Mouse (Mus musculus) fat pad, adult 2 months (tissue): ENCODE results near the gene Atp4a.

Experiments used
- DNase-seq: peaks from one replicate; pipeline ENCODE4 v3.0.0-alpha.2; 2011; ENCODE audit warnings: low read depth, low spot score; ENCODE audit errors: extremely low read depth

The Atp4a gene

DNA sequence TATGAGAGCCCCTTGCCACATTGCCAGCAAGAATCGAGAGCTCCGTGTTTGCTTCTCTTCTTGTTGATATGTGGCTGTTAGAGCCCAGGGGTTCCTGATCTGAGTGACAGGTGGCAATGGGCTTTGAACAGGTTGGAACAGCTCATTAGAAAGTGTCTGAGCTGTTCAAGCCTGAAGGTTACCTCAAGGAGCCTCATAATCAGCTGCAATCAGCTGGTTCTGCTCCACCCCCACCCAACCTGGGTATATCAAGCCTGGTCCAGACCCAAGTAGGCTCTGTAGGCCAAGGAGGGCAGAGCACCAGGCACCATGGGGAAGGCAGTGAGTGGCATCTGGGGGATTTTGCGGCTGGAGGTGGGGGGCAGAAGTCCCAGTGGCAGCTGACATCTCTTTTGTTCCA lies at the start of gene Atp4a:
Gene Atp4a, plus strand, starts transcription at position 268 of the 400 bp plus-strand sequence.
- no peak for DNase-seq

DNA sequence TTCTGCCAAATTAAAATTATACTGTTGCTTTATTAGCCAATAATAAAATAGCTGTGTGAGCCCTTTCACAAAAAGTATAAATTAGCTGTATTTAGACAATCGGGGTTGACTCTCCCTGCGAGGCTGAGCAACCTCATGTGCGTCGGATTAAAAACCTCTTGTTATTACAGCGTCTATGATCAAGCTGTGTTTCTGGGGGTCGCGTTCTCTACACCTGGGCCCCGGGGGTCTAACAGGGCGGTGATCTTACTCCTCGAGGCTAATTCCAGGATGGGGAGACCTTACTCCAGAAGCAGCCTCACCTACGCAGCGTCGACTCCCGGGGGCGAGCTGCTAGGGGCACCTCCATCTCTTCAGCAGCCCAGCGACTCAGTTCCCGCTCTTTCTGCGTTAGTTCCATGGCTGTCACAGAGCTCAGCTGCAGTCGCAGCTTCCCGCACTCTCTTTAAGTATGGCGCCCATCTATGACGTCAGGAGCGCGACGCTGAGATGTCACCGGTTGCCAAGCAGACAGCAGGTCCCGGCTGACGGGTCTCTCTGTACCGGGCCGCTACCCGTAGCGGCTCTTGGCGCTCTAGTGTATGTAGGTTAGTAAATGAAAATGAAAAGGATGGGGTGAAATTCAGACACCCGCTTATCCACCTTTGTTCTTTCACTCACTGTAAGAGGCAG lies 47.3 kb upstream of the Atp4a start, which contains the start of gene Haus5:
Gene Haus5, minus strand, starts transcription at position 466 of the 672 bp plus-strand sequence.
- DNase-seq: no peak

DNA sequence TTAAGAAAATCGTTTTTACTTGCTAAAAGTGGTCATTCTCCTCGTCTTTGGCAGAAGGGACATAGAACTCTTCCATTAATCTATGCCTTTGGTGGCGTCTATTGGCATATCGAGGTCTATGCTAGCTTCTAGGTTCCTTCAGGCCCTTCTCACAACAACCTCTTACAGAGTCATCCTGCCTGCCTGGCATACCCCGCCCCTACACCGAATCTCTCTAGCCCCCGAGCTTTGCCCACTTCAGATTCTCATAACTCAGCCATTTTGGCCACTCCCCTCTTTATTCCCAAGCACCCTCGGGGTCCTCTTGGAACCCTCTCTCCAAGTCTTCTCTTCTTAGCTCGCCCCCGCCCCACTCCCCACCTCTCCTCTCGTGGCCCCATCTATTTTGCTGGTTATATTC lies 46.7 kb upstream of the Atp4a start:
- no peak for DNase-seq

DNA sequence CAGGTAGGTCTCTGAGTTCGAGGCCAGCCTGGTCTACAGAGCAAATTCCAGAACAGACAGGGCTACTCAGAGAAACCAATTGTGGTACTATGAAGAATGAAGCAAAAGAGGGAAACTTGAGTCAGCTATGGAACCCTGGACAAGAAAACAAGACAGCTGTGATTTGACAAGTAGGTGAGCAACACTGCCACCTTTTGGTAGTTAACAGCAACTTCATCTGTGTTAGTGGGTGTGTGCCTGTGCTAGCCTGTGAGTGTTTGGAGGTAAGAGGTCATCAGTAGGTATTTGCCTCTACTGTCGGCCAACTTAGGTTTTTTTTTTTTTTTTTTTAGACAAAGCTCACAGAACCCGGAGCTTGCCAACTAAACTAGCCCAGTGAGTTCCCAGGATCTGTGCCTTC lies 42.8 kb upstream of the Atp4a start:
- DNase-seq: no peak

DNA sequence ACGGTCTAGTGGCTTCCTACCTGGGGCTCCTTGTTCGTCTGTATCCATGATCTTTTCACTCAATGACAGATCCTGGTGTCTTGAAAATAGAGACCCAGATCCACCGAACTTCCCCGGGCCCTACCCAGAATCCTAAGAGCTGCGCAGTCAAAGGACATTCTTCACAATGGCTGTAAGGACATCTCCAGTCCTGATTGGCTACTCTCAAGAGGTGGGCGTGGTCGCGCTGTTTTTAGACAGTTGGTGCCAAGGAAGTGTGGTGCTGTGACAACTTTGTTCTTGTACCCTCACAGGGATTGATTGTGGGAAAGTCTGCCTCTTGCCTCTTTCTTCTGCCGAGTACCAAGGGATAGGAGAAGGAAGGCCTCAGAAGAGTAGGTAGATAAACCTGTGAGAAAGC lies 40.5 kb upstream of the Atp4a start, which contains the start of gene Pmis2:
Gene Pmis2, minus strand, starts transcription at position 126 of the 400 bp plus-strand sequence.
- no peak for DNase-seq

DNA sequence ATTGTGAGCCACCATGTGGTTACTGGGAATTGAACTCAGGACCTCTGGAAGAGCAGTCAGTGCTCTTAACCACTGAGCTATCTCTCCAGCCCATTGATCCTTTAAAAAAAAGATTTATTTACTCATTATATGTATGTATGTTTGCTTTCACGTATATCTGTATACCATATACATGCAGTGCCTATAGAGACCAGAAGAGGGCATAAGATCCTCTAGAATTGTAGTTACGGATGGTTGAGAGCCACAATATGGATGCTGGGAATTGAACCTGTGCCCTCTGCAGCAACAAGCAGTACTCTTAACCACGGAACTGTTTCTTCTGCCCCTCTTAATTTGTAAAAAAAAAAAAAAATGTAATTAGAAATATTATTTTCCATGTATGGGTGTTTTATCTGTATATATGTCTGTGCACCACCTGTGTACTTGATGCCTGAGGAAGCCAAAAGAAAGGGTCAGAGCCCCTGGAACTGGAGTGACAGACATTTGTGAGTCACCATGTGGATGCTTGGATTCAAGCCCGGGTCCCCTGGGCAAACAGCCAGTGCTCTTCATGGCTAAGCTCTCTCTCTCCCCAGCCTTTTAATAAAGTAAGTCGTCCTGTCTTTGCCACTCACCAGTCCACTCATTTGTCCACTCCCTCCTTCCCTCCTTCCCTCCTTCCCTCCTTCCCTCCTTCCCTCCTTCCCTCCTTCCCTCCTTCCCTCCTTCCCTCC lies 33.6 kb upstream of the Atp4a start:
- no peak for DNase-seq

DNA sequence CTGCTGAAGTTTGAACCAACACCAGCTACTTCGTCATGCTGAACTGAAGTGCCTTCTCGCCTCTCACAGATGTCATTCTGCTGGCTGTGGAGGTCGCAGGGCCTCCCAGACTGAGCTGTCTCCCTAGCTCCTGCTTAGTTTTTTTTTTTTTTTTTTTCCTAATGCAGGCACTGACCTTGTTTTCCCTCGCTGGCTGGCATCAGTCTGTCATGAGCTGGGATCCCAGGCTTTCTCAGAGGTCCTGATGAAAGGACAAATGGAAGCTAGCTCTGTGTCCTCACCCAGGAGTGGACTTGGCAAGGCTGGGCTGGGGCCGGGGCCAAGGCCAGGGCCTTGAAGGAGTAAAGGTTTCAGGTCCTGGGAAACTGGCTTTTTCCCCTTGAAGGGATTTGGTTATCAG lies 30.1 kb upstream of the Atp4a start:
- no peak for DNase-seq

DNA sequence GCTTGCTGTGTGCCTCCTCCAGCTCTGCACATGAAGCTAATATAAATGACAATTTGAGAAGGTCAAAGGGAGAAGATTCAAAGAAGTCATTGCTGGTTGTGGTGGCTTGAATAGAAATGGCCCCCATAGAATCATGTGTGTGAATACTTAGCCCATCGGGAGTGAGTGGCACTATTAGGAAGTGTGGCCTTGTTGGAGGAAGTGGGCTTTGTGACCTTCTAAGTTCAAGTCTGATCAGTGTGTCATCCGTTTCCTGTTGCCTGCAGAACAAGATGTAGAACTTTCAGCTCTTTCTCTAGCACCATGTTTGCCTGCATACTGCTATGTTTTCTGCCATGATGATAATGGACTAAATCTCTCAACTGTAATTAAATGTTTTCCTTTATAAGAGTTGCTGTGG lies 28.6 kb upstream of the Atp4a start:
- no peak for DNase-seq

DNA sequence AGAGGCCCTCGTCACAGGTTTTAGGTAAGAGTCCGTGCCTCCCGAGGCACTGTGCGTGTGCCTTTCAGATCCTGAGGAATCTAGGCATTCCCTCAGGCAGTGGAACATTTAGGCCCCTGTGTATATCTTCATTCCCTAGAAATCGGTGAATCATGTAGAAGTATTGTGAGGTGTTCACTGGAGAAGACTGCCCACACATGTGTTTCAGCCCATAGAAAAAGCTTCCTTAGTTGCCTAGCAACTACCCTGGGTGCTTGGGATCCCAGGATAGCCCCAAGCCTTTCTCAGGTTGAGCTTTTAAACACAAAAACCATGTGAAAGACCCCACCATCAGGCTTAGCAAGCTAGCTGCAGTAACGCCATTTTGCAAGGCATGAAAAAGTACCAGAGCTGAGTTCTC lies 23.7 kb upstream of the Atp4a start:
- DNase-seq: no peak

DNA sequence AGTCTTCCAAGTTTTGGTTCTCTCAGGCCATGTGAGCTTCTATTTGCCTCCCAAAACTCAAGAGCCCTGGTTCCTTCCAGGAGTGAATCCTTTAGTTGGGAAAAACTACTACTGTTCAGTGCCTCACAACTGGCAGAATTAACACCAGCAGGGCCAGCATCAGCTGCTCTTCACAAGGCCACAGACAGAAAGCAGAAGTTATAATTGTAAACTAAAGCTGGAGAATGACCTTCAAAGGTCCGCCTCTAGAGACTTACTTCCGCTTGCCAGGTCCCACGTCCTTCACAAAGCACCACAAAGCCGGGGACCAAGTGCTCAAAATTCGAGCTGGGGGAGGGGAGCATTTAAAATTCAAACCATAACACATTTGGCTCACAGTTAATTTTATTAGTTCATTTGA lies 13.9 kb upstream of the Atp4a start:
- no peak for DNase-seq

DNA sequence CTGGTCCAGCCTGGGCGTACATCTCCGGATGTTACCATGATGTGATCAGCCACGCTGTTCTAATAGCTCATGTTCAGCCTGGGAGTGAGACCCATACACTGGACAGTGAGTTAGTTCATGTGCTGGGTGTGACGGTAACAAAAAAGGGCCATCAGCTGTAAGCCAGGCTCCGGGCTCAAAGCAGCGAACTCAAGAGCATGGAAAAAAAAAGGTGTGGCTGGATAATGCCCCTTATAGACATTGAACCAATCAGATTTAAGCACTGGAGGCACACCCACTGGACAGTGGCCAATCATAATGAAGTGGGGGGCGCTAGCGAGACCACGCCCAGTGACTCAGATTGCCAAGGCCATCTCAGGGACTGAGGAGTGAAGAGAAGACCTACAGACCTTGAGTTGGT lies 13.4 kb upstream of the Atp4a start, which contains the start of gene 2200002J24Rik:
Gene 2200002J24Rik, plus strand, starts transcription at position 338 of the 400 bp plus-strand sequence.
- no peak for DNase-seq

DNA sequence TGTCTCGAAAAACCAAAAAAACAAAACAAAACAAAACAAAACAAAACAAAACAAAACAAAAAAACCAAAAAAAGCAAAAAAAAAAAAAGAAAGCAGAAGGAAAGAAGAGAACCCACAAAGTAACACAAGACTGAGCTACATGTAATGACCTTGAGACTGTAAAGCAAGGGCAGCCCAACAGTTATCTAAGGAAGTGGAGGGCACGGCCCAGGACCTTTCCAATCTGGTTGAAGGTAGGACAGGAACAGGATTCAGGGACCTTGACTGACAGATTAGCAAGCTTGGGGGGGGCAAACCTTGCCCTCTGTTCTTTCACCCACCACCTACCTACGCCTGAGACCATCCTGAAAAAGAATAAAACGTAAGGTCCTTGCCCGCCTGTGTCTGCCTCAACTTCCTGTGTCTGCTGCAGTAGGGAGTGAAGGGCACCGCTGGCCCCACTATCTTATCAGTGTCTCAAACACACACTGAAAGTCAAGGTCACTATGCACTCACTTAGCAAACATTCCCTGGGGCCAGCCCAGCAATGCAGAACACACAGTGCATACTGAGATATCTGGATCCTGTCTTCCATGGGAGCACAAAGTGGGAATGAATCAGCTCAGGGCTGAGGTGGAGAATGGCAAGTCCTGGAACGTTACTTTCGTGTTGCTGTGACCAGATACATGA lies 5.7 kb upstream of the Atp4a start:
- DNase-seq: no peak

DNA sequence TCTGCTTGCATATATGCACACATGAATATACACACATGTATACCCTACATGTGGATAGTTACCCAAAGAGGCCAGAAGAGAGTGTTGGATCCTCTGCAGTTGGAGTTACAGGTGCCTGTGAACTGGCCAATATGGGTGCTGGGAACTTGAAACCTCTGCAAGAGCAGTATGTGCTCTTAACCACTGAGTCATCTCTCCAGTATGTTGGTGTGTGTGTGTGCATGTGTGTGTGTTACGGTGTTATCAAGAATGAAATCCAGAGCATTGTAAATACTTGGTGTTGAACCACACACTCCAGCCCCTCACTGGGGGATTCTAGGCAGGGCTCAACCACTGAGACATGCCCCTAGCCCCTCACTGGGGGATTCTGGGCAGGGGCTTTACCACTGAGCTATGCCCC lies 4.6 kb upstream of the Atp4a start:
- DNase-seq: no peak

DNA sequence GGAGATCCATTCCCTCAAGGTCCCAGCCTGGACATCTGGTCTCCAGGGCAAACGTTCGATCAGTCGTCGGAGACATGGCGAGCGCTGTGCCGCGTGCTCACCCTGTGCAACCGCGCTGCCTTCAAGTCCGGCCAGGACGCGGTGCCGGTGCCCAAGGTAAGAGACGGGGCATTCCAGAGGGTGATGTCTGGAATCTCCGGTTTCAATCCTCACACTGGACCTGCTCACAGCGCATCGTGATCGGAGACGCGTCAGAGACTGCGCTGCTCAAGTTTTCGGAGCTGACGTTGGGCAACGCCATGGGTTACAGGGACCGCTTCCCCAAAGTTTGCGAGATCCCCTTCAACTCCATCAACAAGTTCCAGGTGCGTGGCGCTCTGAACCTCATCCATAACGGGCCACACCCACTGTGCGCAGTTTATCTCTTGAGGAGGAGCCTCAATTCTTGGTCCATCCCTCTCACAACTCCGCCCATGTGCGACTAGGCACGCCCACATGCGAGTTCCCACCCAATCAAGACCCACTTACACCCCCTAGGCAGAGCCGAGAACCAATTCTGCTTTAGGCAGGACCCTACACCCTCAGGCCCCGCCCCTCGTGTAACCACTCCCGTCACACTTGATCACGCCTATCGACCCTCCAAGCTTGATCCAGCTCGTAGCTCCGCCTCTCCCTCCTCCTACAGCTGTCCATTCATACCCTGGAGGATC lies 5.2 kb downstream of the Atp4a start:
- no peak for DNase-seq

DNA sequence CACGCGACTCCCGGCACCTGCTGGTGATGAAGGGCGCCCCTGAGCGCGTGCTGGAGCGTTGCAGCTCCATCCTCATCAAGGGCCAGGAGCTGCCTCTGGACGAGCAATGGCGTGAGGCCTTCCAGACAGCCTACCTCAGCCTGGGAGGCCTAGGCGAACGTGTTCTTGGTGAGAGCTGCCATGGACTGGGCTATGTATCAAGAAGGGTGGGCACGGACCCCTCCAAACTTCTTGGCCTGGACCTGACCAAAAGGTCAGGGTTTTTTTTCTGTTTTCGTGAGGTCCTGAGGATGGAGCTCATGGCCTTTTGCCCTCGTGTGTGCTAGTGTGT lies 5.7 kb downstream of the Atp4a start:
- no peak for DNase-seq

DNA sequence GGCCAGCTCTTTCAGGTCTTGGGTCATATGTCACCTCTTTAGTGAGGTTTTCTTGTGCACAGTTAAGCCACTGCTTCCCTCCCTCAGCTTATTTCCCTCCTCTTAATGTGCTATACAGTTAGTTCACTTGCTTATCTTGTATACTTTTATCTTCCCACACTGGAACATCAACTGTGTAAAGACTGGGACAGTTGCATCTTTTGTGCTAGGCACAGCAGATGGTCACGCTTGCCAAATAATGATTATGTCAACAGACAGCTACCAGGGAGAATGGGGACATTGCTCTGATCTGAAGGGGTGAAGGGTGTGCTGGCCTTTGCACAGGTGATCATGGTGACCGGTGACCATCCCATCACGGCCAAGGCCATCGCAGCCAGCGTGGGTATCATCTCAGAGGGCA lies 7.7 kb downstream of the Atp4a start:
- DNase-seq: no peak

DNA sequence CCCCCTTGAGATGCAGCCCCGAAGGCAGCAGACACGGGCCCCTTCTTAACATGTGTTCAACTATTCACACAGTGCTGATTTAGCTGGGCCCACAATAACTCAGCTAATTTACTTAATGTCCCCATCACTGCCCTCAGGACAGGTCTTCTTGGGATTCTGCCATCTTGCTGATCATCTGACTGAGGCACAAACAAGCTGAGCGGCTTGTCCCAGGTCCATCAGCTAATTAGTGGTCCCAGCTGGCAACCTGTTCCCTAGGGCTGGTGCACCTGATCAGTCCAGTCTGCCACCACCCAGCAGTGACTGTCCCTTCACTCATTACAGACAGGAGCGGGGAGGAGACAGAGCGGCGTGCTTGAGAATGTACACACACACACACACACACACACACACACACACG lies 9.3 kb downstream of the Atp4a start:
- DNase-seq: no peak

DNA sequence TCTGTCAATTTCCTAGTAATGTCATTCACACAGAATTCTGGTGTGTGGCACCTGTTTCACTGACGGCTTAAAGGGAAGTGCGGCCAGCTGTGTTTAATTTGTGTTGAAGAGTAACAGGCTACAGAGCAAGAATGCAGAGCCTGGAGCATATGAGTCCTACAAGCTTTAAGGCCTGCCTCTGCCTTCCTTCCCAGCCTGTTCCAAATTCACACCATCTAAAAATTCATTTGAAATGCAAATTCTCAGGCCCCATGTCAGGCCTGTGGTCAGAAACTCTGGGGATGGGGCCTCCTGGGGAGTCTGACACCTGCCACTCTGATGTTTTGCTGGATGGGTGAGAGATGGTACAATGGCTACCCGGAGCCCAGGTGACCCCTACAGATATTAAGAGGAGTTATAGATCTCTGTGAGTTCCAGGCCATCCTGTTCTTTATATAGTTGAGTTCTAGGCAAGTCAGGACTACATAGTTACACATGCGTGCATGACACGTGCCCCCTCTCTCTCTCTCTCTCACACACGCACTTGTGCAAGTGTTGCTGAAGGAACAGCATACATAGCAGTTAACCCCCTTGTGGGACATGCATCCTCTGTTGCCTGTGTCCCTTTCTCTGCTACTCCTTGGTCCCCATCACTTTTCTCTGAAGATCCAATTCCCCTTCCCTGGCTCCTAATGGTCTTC lies 11.4 kb downstream of the Atp4a start:
- no peak for DNase-seq

DNA sequence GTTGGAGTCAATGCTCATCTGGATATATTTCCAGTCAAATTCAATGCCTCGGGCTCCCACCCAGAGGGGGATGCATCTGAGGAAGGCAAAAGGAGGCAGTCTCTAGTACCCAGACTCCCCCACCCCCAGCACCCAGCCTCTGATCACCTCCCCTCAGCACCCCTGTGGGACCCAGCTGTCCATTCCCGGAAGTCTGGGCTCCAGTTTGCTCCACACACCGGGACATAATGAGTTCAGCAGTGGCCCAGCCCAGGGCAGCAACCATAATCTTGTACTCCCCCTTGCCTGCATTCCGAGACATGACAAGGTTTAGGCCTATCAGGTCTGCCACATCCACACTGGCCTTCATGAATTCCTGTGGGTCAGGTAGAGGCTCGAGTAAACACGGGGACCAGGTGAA lies 16.2 kb downstream of the Atp4a start:
- no peak for DNase-seq

DNA sequence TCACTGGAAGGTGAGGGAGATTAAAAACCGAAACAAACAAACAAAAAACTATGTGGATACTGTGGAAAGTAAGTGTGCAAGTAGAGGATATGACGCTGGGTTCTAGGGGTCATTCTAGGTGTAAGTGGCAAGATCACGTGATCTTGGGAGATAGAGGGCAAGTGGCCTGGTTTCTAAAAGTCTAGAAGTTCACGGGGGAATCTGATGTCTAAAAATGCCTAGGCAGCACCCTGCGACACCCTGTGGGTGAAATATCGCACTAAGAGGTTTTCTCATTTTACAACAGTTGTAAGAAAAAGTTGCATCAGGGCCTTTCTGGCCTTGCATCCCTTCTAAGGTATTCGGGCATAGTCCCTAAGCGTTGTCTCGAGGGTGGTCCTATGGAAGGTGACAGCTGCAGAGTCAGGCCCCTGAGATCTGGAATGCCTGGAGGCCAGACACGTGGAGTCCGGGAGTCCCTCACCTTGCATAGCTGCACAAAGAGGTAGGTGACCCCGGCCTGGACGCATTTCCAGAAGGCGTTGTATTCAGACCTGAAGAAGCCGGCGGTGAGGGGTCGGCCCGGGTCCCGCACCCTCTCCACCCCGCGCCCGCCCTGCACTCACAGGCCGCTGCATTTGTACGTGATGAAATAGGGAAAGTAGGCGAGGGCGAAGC lies 16.9 kb downstream of the Atp4a start:
- no peak for DNase-seq
